Mouse (Mus musculus) ES-Bruce4 (cell line): ENCODE measurements at regions not wholly inside any gene's neighbourhood (a gene's known extent, or its start where the extent isn't known, plus 50 kb on each side); places are given as distances from the start of the nearest gene placed in this dataset.

Source experiments
- H3K27ac ChIP-seq: 2 replicates; pipeline ENCODE4 v1.5.1; 2012; ENCODE audit warnings: low read length, inconsistent platforms; ENCODE audit not compliant: insufficient read depth
- H3K27me3 ChIP-seq: 2 replicates; pipeline ENCODE4 v1.6.1; 2012; ENCODE audit warnings: mild to moderate bottlenecking, low read length, inconsistent platforms; ENCODE audit not compliant: control insufficient read depth, poor library complexity, insufficient read depth, severe bottlenecking
- H3K36me3 ChIP-seq: 2 replicates; pipeline ENCODE4 v1.6.1; 2012; ENCODE audit warnings: inconsistent platforms, mild to moderate bottlenecking, low read length, moderate library complexity; ENCODE audit not compliant: control insufficient read depth, poor library complexity, insufficient read depth, severe bottlenecking
- H3K4me1 ChIP-seq: one replicate; pipeline ENCODE4 v1.8.1; 2011; ENCODE audit warnings: low read length; ENCODE audit not compliant: control insufficient read depth, insufficient read depth
- H3K4me3 ChIP-seq: 2 replicates; pipeline ENCODE4 v1.5.1; 2011; ENCODE audit warnings: low read depth, mild to moderate bottlenecking, low read length
- H3K9ac ChIP-seq: 2 replicates; pipeline ENCODE4 v1.6.1; 2012; ENCODE audit warnings: low read depth, mild to moderate bottlenecking, inconsistent platforms; ENCODE audit not compliant: poor library complexity, severe bottlenecking
- H3K9me3 ChIP-seq: replicated peaks from 2 replicates; pipeline ENCODE4 v1.6.1; 2012; ENCODE audit warnings: mild to moderate bottlenecking, low read length, inconsistent platforms; ENCODE audit not compliant: control insufficient read depth, poor library complexity, insufficient read depth, severe bottlenecking
- CTCF ChIP-seq: IDR thresholded peaks from one replicate; pipeline ENCODE4 v1.8.1; 2011; ENCODE audit warnings: low read depth, low read length
- EP300 ChIP-seq: IDR thresholded peaks from 2 replicates; pipeline ENCODE4 v1.6.1; 2011; ENCODE audit warnings: low read depth, low read length; ENCODE audit not compliant: insufficient read depth
- POLR2A ChIP-seq: IDR thresholded peaks from one replicate; pipeline ENCODE4 v1.8.1; 2011; ENCODE audit warnings: low read length; ENCODE audit not compliant: insufficient read depth

GRCm38 (mm10) chr12:109711392-109711791, 111.3 kb upstream of the Rtl1 start:
- TF ChIP-seq EP300 = no peak
- no peak for TF ChIP-seq POLR2A
- TF ChIP-seq CTCF = no peak
- no peak overlapping the region for H3K4me3 ChIP-seq
- no peaks in the 10 kb centered on the region for H3K4me1 ChIP-seq
- H3K27ac ChIP-seq = no peak overlapping the region
- no peaks in the 10 kb centered on the region for H3K36me3 ChIP-seq
- H3K9me3 ChIP-seq = no peaks in the 10 kb centered on the region
- no peaks in the 10 kb centered on the region for H3K27me3 ChIP-seq
- H3K9ac ChIP-seq = no peak overlapping the region

- Histone ChIP-seq H3K27me3 (no peaks in the 10 kb centered on the region), H3K36me3 (no peaks in the 10 kb centered on the region), H3K4me1 (no peaks in the 10 kb centered on the region), H3K9me3 (no peaks in the 10 kb centered on the region), H3K9ac (no peak overlapping the region), H3K27ac (no peak overlapping the region), H3K4me3 (no peak overlapping the region)
- TF ChIP-seq POLR2A = no peak
- TF ChIP-seq CTCF = no peak
- no peak for TF ChIP-seq EP300
Observed at GRCm38 (mm10) chr12:109711946-109712345, 111.8 kb upstream of the Rtl1 start.

- Histone ChIP-seq H3K27me3 (no peaks in the 10 kb centered on the region), H3K27ac (no peak overlapping the region), H3K9me3 (no peaks in the 10 kb centered on the region), H3K9ac (no peak overlapping the region), H3K36me3 (no peaks in the 10 kb centered on the region), H3K4me1 (no peaks in the 10 kb centered on the region), H3K4me3 (no peak overlapping the region)
- TF ChIP-seq POLR2A = no peak
- TF ChIP-seq CTCF = no peak
- TF ChIP-seq EP300 = no peak
Observed at GRCm38 (mm10) chr12:109712386-109712785, 112.3 kb upstream of the Rtl1 start.

GRCm38 (mm10) chr12:109713041-109713440, 112.9 kb upstream of the Rtl1 start:
- Histone ChIP-seq H3K4me1 (no peaks in the 10 kb centered on the region), H3K27ac (no peak overlapping the region), H3K27me3 (no peaks in the 10 kb centered on the region), H3K9ac (no peak overlapping the region), H3K4me3 (no peak overlapping the region), H3K9me3 (no peaks in the 10 kb centered on the region), H3K36me3 (no peaks in the 10 kb centered on the region)
- TF ChIP-seq POLR2A (no peak), CTCF (no peak), EP300 (no peak)

GRCm38 (mm10) chr12:109714061-109714460, 113.9 kb upstream of the Rtl1 start:
- Histone ChIP-seq H3K9ac (no peak overlapping the region), H3K4me1 (no peaks in the 10 kb centered on the region), H3K27ac (no peak overlapping the region), H3K9me3 (no peaks in the 10 kb centered on the region), H3K36me3 (no peaks in the 10 kb centered on the region), H3K4me3 (no peak overlapping the region), H3K27me3 (no peaks in the 10 kb centered on the region)
- no peak for TF ChIP-seq CTCF
- no peak for TF ChIP-seq EP300
- no peak for TF ChIP-seq POLR2A

- Histone ChIP-seq H3K27me3 (no peaks in the 10 kb centered on the region), H3K9ac (no peak overlapping the region), H3K27ac (no peak overlapping the region), H3K36me3 (no peaks in the 10 kb centered on the region), H3K4me3 (no peak overlapping the region), H3K9me3 (no peaks in the 10 kb centered on the region), H3K4me1 (no peaks in the 10 kb centered on the region)
- no peak for TF ChIP-seq POLR2A
Observed at GRCm38 (mm10) chr12:109716991-109717390, 116.9 kb upstream of the Rtl1 start.
